Mouse (Mus musculus): ENCODE data around the gene Unc5cl. TPM values are rescaled to one million over a fixed set of nuclear protein-coding genes. Genes with fewer than 3 reads are reported as not detected.

Unc5cl gene
- polyA plus RNA-seq, 1 experiment from 2014 or later, result 0.27 TPM

GRCm38 (mm10) chr17:48493986-48494385 is 39.3 kb downstream of the Unc5cl start:
- H3K4me1 ChIP-seq, result no peaks in the 10 kb centered on the region
- H3K27ac ChIP-seq, result no peak overlapping the region
- H3K4me3 ChIP-seq, result no peak overlapping the region
- H3K9me3 ChIP-seq, result no peaks in the 10 kb centered on the region
- no peaks in the 10 kb centered on the region for H3K27me3 ChIP-seq (ENCODE audit: poor library complexity, severe bottlenecking)
- 80% methylated on average over 8 of the region's 8 CpGs for WGBS
- no peaks in the 10 kb centered on the region for H3K36me3 ChIP-seq (replicated peaks)
- no peak for DNase-seq (ENCODE audit: extremely low spot score, low spot score)

- WGBS, result 86% methylated on average over 3 of the region's 3 CpGs
- no peak overlapping the region for H3K4me3 ChIP-seq
- DNase-seq (ENCODE audit: extremely low spot score, low spot score), result no peak
- H3K27me3 ChIP-seq (ENCODE audit: poor library complexity, severe bottlenecking), result no peaks in the 10 kb centered on the region
- no peaks in the 10 kb centered on the region for H3K36me3 ChIP-seq (replicated peaks)
- peaks cover 4% of the 10 kb centered on the region; the same call in 1 of the 2 replicates for H3K4me1 ChIP-seq
- no peaks in the 10 kb centered on the region for H3K9me3 ChIP-seq
- no peak overlapping the region for H3K27ac ChIP-seq
These were observed 43.3 kb downstream of the Unc5cl start for GRCm38 (mm10) chr17:48497986-48498385.

- no peaks in the 10 kb centered on the region for H3K36me3 ChIP-seq (replicated peaks)
These were observed 46.2 kb downstream of the Unc5cl start for GRCm38 (mm10) chr17:48500846-48501445.

GRCm38 (mm10) chr17:48505006-48505405 is 50.3 kb downstream of the Unc5cl start:
- peak overlapping the region; percentile 72 for H3K27ac ChIP-seq
- peaks cover 6% of the 10 kb centered on the region; the same call in 1 of the 2 replicates for H3K27me3 ChIP-seq (ENCODE audit: poor library complexity, severe bottlenecking)
- DNase-seq (ENCODE audit: extremely low spot score, low spot score), result peak; percentile 31
- no peak overlapping the region for H3K4me3 ChIP-seq
- no peaks in the 10 kb centered on the region for H3K36me3 ChIP-seq (replicated peaks)
- 2% methylated on average over 3 of the region's 3 CpGs for WGBS
- H3K4me1 ChIP-seq, result peaks cover 36% of the 10 kb centered on the region
- peaks cover 5% of the 10 kb centered on the region; the same call in 1 of the 2 replicates for H3K9me3 ChIP-seq

More at GRCm38 (mm10) chr17:48500846-48501445, 46.2 kb downstream of the Unc5cl start:
- no peak overlapping the region for H3K4me3 ChIP-seq
- 87% methylated on average over 7 of the region's 7 CpGs for WGBS
- no peak overlapping the region for H3K27ac ChIP-seq
- peaks cover 25% of the 10 kb centered on the region for H3K4me1 ChIP-seq
- DNase-seq (ENCODE audit: extremely low spot score, low spot score), result no peak
- H3K9me3 ChIP-seq, result peaks cover 5% of the 10 kb centered on the region; the same call in 1 of the 2 replicates
- no peaks in the 10 kb centered on the region for H3K27me3 ChIP-seq (ENCODE audit: poor library complexity, severe bottlenecking)

- no peaks in the 10 kb centered on the region for H3K36me3 ChIP-seq (replicated peaks)
- no peak overlapping the region for H3K4me3 ChIP-seq
- H3K4me1 ChIP-seq, result peaks cover 32% of the 10 kb centered on the region
- no peak for DNase-seq (ENCODE audit: extremely low spot score, low spot score)
- H3K9me3 ChIP-seq, result peaks cover 5% of the 10 kb centered on the region; the same call in 1 of the 2 replicates
- peaks cover 6% of the 10 kb centered on the region; the same call in 1 of the 2 replicates for H3K27me3 ChIP-seq (ENCODE audit: poor library complexity, severe bottlenecking)
- 60% methylated on average over 4 of the region's 4 CpGs for WGBS
- H3K27ac ChIP-seq, result no peak overlapping the region
These were observed 52.3 kb downstream of the Unc5cl start for GRCm38 (mm10) chr17:48506986-48507385.

- 82% methylated on average over 4 of the region's 4 CpGs for WGBS
- no peak for DNase-seq (ENCODE audit: extremely low spot score, low spot score)
- peaks cover 40% of the 10 kb centered on the region for H3K4me1 ChIP-seq
These were observed 54.9 kb downstream of the Unc5cl start for GRCm38 (mm10) chr17:48509596-48509995.

GRCm38 (mm10) chr17:48512614-48513281 is 58.0 kb downstream of the Unc5cl start:
- no peak overlapping the region for H3K4me3 ChIP-seq
- H3K27me3 ChIP-seq (ENCODE audit: poor library complexity, severe bottlenecking), result no peaks in the 10 kb centered on the region; the same call in 1 of the 2 replicates
- no peak for DNase-seq (ENCODE audit: extremely low spot score, low spot score)
- no peaks in the 10 kb centered on the region for H3K9me3 ChIP-seq
- H3K27ac ChIP-seq, result peak overlapping the region; percentile 57
- H3K36me3 ChIP-seq (replicated peaks), result no peaks in the 10 kb centered on the region
- WGBS, result 43% methylated on average over 18 of the region's 18 CpGs
- peaks cover 18% of the 10 kb centered on the region for H3K4me1 ChIP-seq

More at GRCm38 (mm10) chr17:48509596-48509995, 54.9 kb downstream of the Unc5cl start:
- no peak overlapping the region for H3K27ac ChIP-seq
- no peaks in the 10 kb centered on the region for H3K36me3 ChIP-seq (replicated peaks)
- no peaks in the 10 kb centered on the region for H3K9me3 ChIP-seq
- H3K27me3 ChIP-seq (ENCODE audit: poor library complexity, severe bottlenecking), result peaks cover 6% of the 10 kb centered on the region; the same call in 1 of the 2 replicates
- no peak overlapping the region for H3K4me3 ChIP-seq

GRCm38 (mm10) chr17:48514613-48515012 is 59.9 kb downstream of the Unc5cl start:
- no peaks in the 10 kb centered on the region for H3K9me3 ChIP-seq
- peaks cover 18% of the 10 kb centered on the region for H3K4me1 ChIP-seq
- no peaks in the 10 kb centered on the region for H3K36me3 ChIP-seq (replicated peaks)
- 77% methylated on average over 4 of the region's 4 CpGs for WGBS
- DNase-seq (ENCODE audit: extremely low spot score, low spot score), result no peak
- no peak overlapping the region for H3K4me3 ChIP-seq
- H3K27me3 ChIP-seq (ENCODE audit: poor library complexity, severe bottlenecking), result no peaks in the 10 kb centered on the region; the same call in 1 of the 2 replicates
- H3K27ac ChIP-seq, result no peak overlapping the region

- WGBS, result 85% methylated on average over 7 of the region's 7 CpGs
- Histone ChIP-seq H3K27ac (no peak overlapping the region), H3K36me3 (replicated peaks) (no peaks in the 10 kb centered on the region), H3K4me1 (peaks cover 6% of the 10 kb centered on the region; the same call in 1 of the 2 replicates), H3K27me3 (ENCODE audit: poor library complexity, severe bottlenecking) (no peaks in the 10 kb centered on the region; the same call in 1 of the 2 replicates), H3K9me3 (no peaks in the 10 kb centered on the region), H3K4me3 (no peak overlapping the region)
- DNase-seq (ENCODE audit: extremely low spot score, low spot score), result no peak
These were observed 64.3 kb downstream of the Unc5cl start for GRCm38 (mm10) chr17:48519046-48519445.

GRCm38 (mm10) chr17:48520352-48520751 is 65.7 kb downstream of the Unc5cl start:
- Histone ChIP-seq H3K27ac (no peak overlapping the region), H3K36me3 (replicated peaks) (no peaks in the 10 kb centered on the region), H3K27me3 (ENCODE audit: poor library complexity, severe bottlenecking) (no peaks in the 10 kb centered on the region), H3K4me3 (no peak overlapping the region), H3K4me1 (no peaks in the 10 kb centered on the region), H3K9me3 (no peaks in the 10 kb centered on the region)
- DNase-seq (ENCODE audit: extremely low spot score, low spot score), result no peak
- WGBS, result 97% methylated on average over 3 of the region's 3 CpGs

- H3K4me1 ChIP-seq, result no peaks in the 10 kb centered on the region
- no peak for DNase-seq (ENCODE audit: extremely low spot score, low spot score)
- no peak overlapping the region for H3K4me3 ChIP-seq
- H3K27ac ChIP-seq, result no peak overlapping the region
- 99% methylated on average over 2 of the region's 2 CpGs for WGBS
- no peaks in the 10 kb centered on the region; the same call in 1 of the 2 replicates for H3K27me3 ChIP-seq (ENCODE audit: poor library complexity, severe bottlenecking)
- H3K9me3 ChIP-seq, result no peaks in the 10 kb centered on the region
- no peaks in the 10 kb centered on the region for H3K36me3 ChIP-seq (replicated peaks)
These were observed 68.4 kb downstream of the Unc5cl start for GRCm38 (mm10) chr17:48523056-48523455.

- H3K4me3 ChIP-seq, result no peak overlapping the region
- DNase-seq (ENCODE audit: extremely low spot score, low spot score), result no peak
- H3K36me3 ChIP-seq (replicated peaks), result no peaks in the 10 kb centered on the region
- no peaks in the 10 kb centered on the region; the same call in 1 of the 2 replicates for H3K9me3 ChIP-seq
- peaks cover 6% of the 10 kb centered on the region; the same call in 1 of the 2 replicates for H3K27me3 ChIP-seq (ENCODE audit: poor library complexity, severe bottlenecking)
- H3K27ac ChIP-seq, result no peak overlapping the region; the same call in 1 of the 2 replicates
- peaks cover 9% of the 10 kb centered on the region for H3K4me1 ChIP-seq
- WGBS, result 52% methylated on average over 13 of the region's 14 CpGs
These were observed 79.4 kb downstream of the Unc5cl start for GRCm38 (mm10) chr17:48533844-48534705.

All from forebrain, embryonic 10.5 days (tissue).